Mouse (Mus musculus): ENCODE data around the gene Mrgprd. TPM values are rescaled to one million over a fixed set of nuclear protein-coding genes. Genes with fewer than 3 reads are reported as not detected.

Mrgprd gene
- polyA plus RNA-seq, 1 experiment from 2014 or later: not detected

DNA sequence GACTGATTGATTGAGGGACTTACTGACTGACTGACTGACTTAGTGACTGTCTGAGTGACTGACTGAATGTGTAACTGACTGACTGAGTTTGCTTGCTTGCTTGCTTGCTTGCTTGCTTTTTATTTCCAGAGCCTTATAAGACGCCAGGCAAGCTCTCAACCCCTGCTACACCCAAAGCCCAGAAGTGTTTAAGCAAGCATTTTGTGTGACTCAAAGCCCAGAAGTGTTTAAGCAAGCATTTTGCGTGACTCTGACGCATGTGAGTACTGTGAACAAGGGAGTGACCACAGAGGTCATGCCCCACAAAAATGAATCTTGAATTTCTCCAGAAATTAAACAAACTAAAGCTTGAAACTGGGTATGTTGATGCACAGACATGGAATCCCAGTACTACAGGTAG is 30.3 kb upstream of the Mrgprd start:
- Histone ChIP-seq H3K9ac (replicated peaks; ENCODE audit: low read depth, low read length) (no peak overlapping the region), H3K4me1 (ENCODE audit: control insufficient read depth, insufficient read depth, low read length) (0 out of 2 replicates have a peak, but pooled peaks cover 6% of the 10 kb centered on the region), H3K36me3 (ENCODE audit: control insufficient read depth, insufficient read depth, low read length) (peaks cover 8% of the 10 kb centered on the region; the same call in 1 of the 2 replicates), H3K4me2 (replicated peaks; ENCODE audit: low read depth, low read length) (peak overlapping the region; percentile 82), H3K27me3 (ENCODE audit: control insufficient read depth, insufficient read depth, low read length) (no peaks in the 10 kb centered on the region), H3K27ac (ENCODE audit: low read length) (no peak overlapping the region), H3K9me3 (ENCODE audit: control insufficient read depth, low read depth, low read length) (no peaks in the 10 kb centered on the region), H3K4me3 (ENCODE audit: low read depth, low read length) (peak overlapping the region; percentile 51; the same call in 1 of the 2 replicates)
- ATAC-seq (ENCODE audit: insufficient number of reproducible peaks, insufficient read depth, low FRiP score, low read depth): no peak
- WGBS: 32% methylated on average over 3 of the region's 3 CpGs

GRCm38 (mm10) chr7:145285476-145285875 is 29.2 kb upstream of the Mrgprd start:
- WGBS: 88% methylated on average over 4 of the region's 4 CpGs
- H3K27ac ChIP-seq (ENCODE audit: low read length): no peak overlapping the region
- 0 out of 2 replicates have a peak, but pooled peaks cover 6% of the 10 kb centered on the region for H3K4me1 ChIP-seq (ENCODE audit: control insufficient read depth, insufficient read depth, low read length)
- H3K36me3 ChIP-seq (ENCODE audit: control insufficient read depth, insufficient read depth, low read length): no peaks in the 10 kb centered on the region
- H3K27me3 ChIP-seq (ENCODE audit: control insufficient read depth, insufficient read depth, low read length): no peaks in the 10 kb centered on the region
- no peak overlapping the region for H3K9ac ChIP-seq (replicated peaks; ENCODE audit: low read depth, low read length)
- no peak overlapping the region for H3K4me3 ChIP-seq (ENCODE audit: low read depth, low read length)
- ATAC-seq (ENCODE audit: insufficient number of reproducible peaks, insufficient read depth, low FRiP score, low read depth): no peak
- H3K9me3 ChIP-seq (ENCODE audit: control insufficient read depth, low read depth, low read length): no peaks in the 10 kb centered on the region
- H3K4me2 ChIP-seq (replicated peaks; ENCODE audit: low read depth, low read length): no peak overlapping the region

GRCm38 (mm10) chr7:145287410-145287809 is 27.2 kb upstream of the Mrgprd start:
- no peak overlapping the region for H3K4me3 ChIP-seq (ENCODE audit: low read depth, low read length)
- ATAC-seq (ENCODE audit: insufficient number of reproducible peaks, insufficient read depth, low FRiP score, low read depth): no peak
- H3K27me3 ChIP-seq (ENCODE audit: control insufficient read depth, insufficient read depth, low read length): no peaks in the 10 kb centered on the region
- 70% methylated on average over 6 of the region's 6 CpGs for WGBS
- no peak overlapping the region for H3K9ac ChIP-seq (replicated peaks; ENCODE audit: low read depth, low read length)
- 0 out of 2 replicates have a peak, but pooled peaks cover 4% of the 10 kb centered on the region for H3K4me1 ChIP-seq (ENCODE audit: control insufficient read depth, insufficient read depth, low read length)
- H3K27ac ChIP-seq (ENCODE audit: low read length): no peak overlapping the region
- no peaks in the 10 kb centered on the region for H3K36me3 ChIP-seq (ENCODE audit: control insufficient read depth, insufficient read depth, low read length)
- no peaks in the 10 kb centered on the region for H3K9me3 ChIP-seq (ENCODE audit: control insufficient read depth, low read depth, low read length)
- H3K4me2 ChIP-seq (replicated peaks; ENCODE audit: low read depth, low read length): no peak overlapping the region

- Histone ChIP-seq H3K4me1 (ENCODE audit: control insufficient read depth, insufficient read depth, low read length) (no peaks in the 10 kb centered on the region), H3K4me3 (ENCODE audit: low read depth, low read length) (no peak overlapping the region), H3K27ac (ENCODE audit: low read length) (no peak overlapping the region), H3K4me2 (replicated peaks; ENCODE audit: low read depth, low read length) (no peak overlapping the region), H3K27me3 (ENCODE audit: control insufficient read depth, insufficient read depth, low read length) (no peaks in the 10 kb centered on the region), H3K36me3 (ENCODE audit: control insufficient read depth, insufficient read depth, low read length) (no peaks in the 10 kb centered on the region), H3K9ac (replicated peaks; ENCODE audit: low read depth, low read length) (no peak overlapping the region), H3K9me3 (ENCODE audit: control insufficient read depth, low read depth, low read length) (no peaks in the 10 kb centered on the region)
- 21% methylated on average over 5 of the region's 5 CpGs for WGBS
- ATAC-seq (ENCODE audit: insufficient number of reproducible peaks, insufficient read depth, low FRiP score, low read depth): peak; percentile 39; the same call in 1 of the 2 replicates
Observed at GRCm38 (mm10) chr7:145289302-145289701, 25.3 kb upstream of the Mrgprd start.

- H3K9me3 ChIP-seq (ENCODE audit: control insufficient read depth, low read depth, low read length): no peaks in the 10 kb centered on the region
- WGBS: 90% methylated on average over 2 of the region's 2 CpGs
Observed at GRCm38 (mm10) chr7:145291847-145292246, 22.8 kb upstream of the Mrgprd start.

GRCm38 (mm10) chr7:145292726-145293125 is 21.9 kb upstream of the Mrgprd start:
- H3K9me3 ChIP-seq (ENCODE audit: control insufficient read depth, low read depth, low read length): no peaks in the 10 kb centered on the region
- WGBS: 55% methylated on average over 2 of the region's 2 CpGs
- H3K9ac ChIP-seq (replicated peaks; ENCODE audit: low read depth, low read length): no peak overlapping the region
- H3K4me3 ChIP-seq (ENCODE audit: low read depth, low read length): no peak overlapping the region
- H3K4me1 ChIP-seq (ENCODE audit: control insufficient read depth, insufficient read depth, low read length): no peaks in the 10 kb centered on the region
- H3K36me3 ChIP-seq (ENCODE audit: control insufficient read depth, insufficient read depth, low read length): no peaks in the 10 kb centered on the region
- H3K4me2 ChIP-seq (replicated peaks; ENCODE audit: low read depth, low read length): no peak overlapping the region
- no peaks in the 10 kb centered on the region for H3K27me3 ChIP-seq (ENCODE audit: control insufficient read depth, insufficient read depth, low read length)
- no peak overlapping the region for H3K27ac ChIP-seq (ENCODE audit: low read length)
- ATAC-seq (ENCODE audit: insufficient number of reproducible peaks, insufficient read depth, low FRiP score, low read depth): no peak

More at GRCm38 (mm10) chr7:145291847-145292246, 22.8 kb upstream of the Mrgprd start:
- no peak overlapping the region for H3K4me2 ChIP-seq (replicated peaks; ENCODE audit: low read depth, low read length)
- no peak overlapping the region for H3K9ac ChIP-seq (replicated peaks; ENCODE audit: low read depth, low read length)
- no peaks in the 10 kb centered on the region for H3K4me1 ChIP-seq (ENCODE audit: control insufficient read depth, insufficient read depth, low read length)
- no peak for ATAC-seq (ENCODE audit: insufficient number of reproducible peaks, insufficient read depth, low FRiP score, low read depth)
- no peak overlapping the region for H3K27ac ChIP-seq (ENCODE audit: low read length)
- no peaks in the 10 kb centered on the region for H3K36me3 ChIP-seq (ENCODE audit: control insufficient read depth, insufficient read depth, low read length)
- no peaks in the 10 kb centered on the region for H3K27me3 ChIP-seq (ENCODE audit: control insufficient read depth, insufficient read depth, low read length)
- no peak overlapping the region for H3K4me3 ChIP-seq (ENCODE audit: low read depth, low read length)

DNA sequence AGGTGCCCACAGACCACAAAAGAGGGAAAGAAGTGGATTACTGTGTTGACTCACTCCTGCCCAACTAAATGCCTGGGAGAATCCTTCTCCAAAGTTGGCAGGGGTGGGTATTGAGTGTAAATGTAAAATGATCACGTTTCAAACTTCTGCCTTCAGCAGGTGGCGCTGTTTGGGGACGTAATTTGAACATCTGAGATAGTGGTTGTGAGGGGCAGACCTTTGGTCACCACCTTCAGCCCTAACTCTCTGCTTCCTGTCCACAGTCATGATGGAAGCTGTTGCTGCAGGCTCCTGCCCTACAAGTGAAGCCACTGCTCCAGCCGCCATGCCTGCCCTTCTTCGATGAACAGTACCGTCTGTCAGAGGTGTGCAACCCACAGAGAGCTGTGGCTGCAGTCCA is 20.8 kb upstream of the Mrgprd start:
- Histone ChIP-seq H3K36me3 (ENCODE audit: control insufficient read depth, insufficient read depth, low read length) (no peaks in the 10 kb centered on the region), H3K27ac (ENCODE audit: low read length) (no peak overlapping the region), H3K9ac (replicated peaks; ENCODE audit: low read depth, low read length) (no peak overlapping the region), H3K9me3 (ENCODE audit: control insufficient read depth, low read depth, low read length) (no peaks in the 10 kb centered on the region), H3K27me3 (ENCODE audit: control insufficient read depth, insufficient read depth, low read length) (no peaks in the 10 kb centered on the region), H3K4me1 (ENCODE audit: control insufficient read depth, insufficient read depth, low read length) (0 out of 2 replicates have a peak, but pooled peaks cover 3% of the 10 kb centered on the region), H3K4me3 (ENCODE audit: low read depth, low read length) (no peak overlapping the region), H3K4me2 (replicated peaks; ENCODE audit: low read depth, low read length) (no peak overlapping the region)
- ATAC-seq (ENCODE audit: insufficient number of reproducible peaks, insufficient read depth, low FRiP score, low read depth): no peak
- WGBS: 36% methylated on average over 6 of the region's 6 CpGs

DNA sequence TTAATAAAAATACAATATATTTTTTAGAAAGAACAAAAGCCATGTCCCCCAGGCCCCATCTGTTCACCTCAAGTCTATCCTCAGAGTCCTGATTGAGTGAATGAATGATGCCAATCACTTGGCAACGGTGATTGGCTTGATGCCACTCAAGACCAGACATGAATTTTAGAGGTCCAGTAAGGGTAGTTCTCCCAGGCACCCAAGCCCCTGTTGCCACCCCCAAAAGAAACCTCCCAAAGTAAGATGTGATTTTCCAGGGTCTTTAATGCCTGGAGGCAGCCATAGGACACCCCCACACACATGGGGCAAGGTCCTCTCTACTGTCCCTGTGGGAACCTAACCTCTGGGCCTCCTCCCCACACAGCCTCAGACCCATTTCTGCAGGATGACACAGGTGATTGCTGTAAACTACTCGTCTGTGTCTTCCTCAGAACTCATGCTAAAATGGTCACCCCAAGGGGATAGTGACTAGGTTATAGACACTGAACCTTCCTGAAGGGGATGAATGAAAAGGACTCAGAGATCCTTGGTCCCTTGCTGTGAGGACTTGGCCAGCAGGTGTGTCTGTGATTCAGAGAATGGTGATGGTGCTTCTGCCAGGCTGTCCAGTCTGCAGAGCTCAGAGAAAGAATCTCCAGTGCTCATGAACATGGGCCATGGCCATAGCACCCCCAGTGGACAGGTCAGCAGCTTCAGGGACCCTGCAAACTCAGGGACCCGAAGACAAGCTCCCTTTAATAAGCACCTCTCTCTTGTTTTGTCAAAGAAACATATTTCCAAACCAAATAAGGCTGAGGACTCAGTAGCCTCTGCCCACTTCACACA is 15.8 kb upstream of the Mrgprd start:
- Histone ChIP-seq H3K36me3 (ENCODE audit: control insufficient read depth, insufficient read depth, low read length) (no peaks in the 10 kb centered on the region), H3K27ac (ENCODE audit: low read length) (no peak overlapping the region), H3K4me2 (replicated peaks; ENCODE audit: low read depth, low read length) (no peak overlapping the region), H3K4me3 (ENCODE audit: low read depth, low read length) (no peak overlapping the region), H3K9me3 (ENCODE audit: control insufficient read depth, low read depth, low read length) (no peaks in the 10 kb centered on the region), H3K4me1 (ENCODE audit: control insufficient read depth, insufficient read depth, low read length) (peaks cover 24% of the 10 kb centered on the region), H3K27me3 (ENCODE audit: control insufficient read depth, insufficient read depth, low read length) (no peaks in the 10 kb centered on the region), H3K9ac (replicated peaks; ENCODE audit: low read depth, low read length) (no peak overlapping the region)
- WGBS: 58% methylated on average over 3 of the region's 3 CpGs
- no peak for ATAC-seq (ENCODE audit: insufficient number of reproducible peaks, insufficient read depth, low FRiP score, low read depth)
